Mouse (Mus musculus): Measurements from ENCODE around the gene Plekha3.

Gene Plekha3

GRCm38 (mm10) chr2:76676401-76677226 lies 1.5 kb downstream of the Plekha3 start:
- no peak for DNase-seq

- DNase-seq: no peak
Observed at GRCm38 (mm10) chr2:76682301-76682700, 7.2 kb downstream of the Plekha3 start.

GRCm38 (mm10) chr2:76686986-76687385 lies 11.9 kb downstream of the Plekha3 start:
- no peak for DNase-seq

GRCm38 (mm10) chr2:76687608-76688007 lies 12.5 kb downstream of the Plekha3 start:
- DNase-seq: no peak

GRCm38 (mm10) chr2:76688162-76688561 lies 13.1 kb downstream of the Plekha3 start:
- DNase-seq: no peak

GRCm38 (mm10) chr2:76690436-76691204 lies 15.5 kb downstream of the Plekha3 start:
- DNase-seq: no peak

GRCm38 (mm10) chr2:76693765-76694164 lies 18.7 kb downstream of the Plekha3 start:
- no peak for DNase-seq

- DNase-seq: no peak
Observed at GRCm38 (mm10) chr2:76695290-76695689, 20.2 kb downstream of the Plekha3 start.

GRCm38 (mm10) chr2:76702188-76702587 lies 27.1 kb downstream of the Plekha3 start:
- DNase-seq: no peak

GRCm38 (mm10) chr2:76702751-76703150 lies 27.7 kb downstream of the Plekha3 start:
- no peak for DNase-seq

GRCm38 (mm10) chr2:76705655-76706054 lies 30.6 kb downstream of the Plekha3 start:
- DNase-seq: no peak

- no peak for DNase-seq
Observed at GRCm38 (mm10) chr2:76708512-76708911, 33.4 kb downstream of the Plekha3 start.

GRCm38 (mm10) chr2:76714984-76715383 lies 39.9 kb downstream of the Plekha3 start:
- DNase-seq: no peak

GRCm38 (mm10) chr2:76719650-76720049 lies 44.6 kb downstream of the Plekha3 start:
- DNase-seq: no peak
